Mouse (Mus musculus): ENCODE measurements around the gene Nlrp4c.

GRCm38 (mm10) chr7:6136497-6136896, 91.5 kb downstream of the Nlrp4c start:
- TF ChIP-seq CTCF (IDR thresholded peaks at IDR 0.05; ENCODE audit: low read depth, low read length) (no peak), POLR2A (IDR thresholded peaks at IDR 0.05; ENCODE audit: borderline replicate concordance, low read depth, low read length) (no peak)
